Mouse (Mus musculus) forebrain, embryonic 16.5 days (tissue): ENCODE measurements at regions not wholly inside any gene's neighbourhood (a gene's known extent, or its start where the extent isn't known, plus 50 kb on each side); places are given as distances from the start of the nearest gene placed in this dataset.

ENCODE experiments used
- ATAC-seq: fragments of 200-750 bp; cut with Nextera tagmentation; 2 replicates; pipeline ENCODE4 v1.8.0; 2017; ENCODE audit warnings: mild to moderate bottlenecking, moderate library complexity
- H3K27ac ChIP-seq: fragments of 300-500 bp; sonication (generic); 2 replicates; pipeline ENCODE4 v1.5.1; 2014; ENCODE audit warnings: low read length, control low read depth
- H3K27me3 ChIP-seq: fragments of 300-500 bp; sonication (generic); replicated peaks from 2 replicates; pipeline ENCODE4 v1.6.1; 2014; ENCODE audit warnings: low read length; ENCODE audit not compliant: control insufficient read depth, insufficient read depth
- H3K36me3 ChIP-seq: fragments of 300-500 bp; sonication (generic); 2 replicates; pipeline ENCODE4 v1.6.1; 2014; ENCODE audit not compliant: control insufficient read depth, insufficient read depth
- H3K4me1 ChIP-seq: fragments of 300-500 bp; sonication (generic); replicated peaks from 2 replicates; pipeline ENCODE4 v1.6.1; 2014; ENCODE audit warnings: low read length; ENCODE audit not compliant: control insufficient read depth, insufficient read depth
- H3K4me2 ChIP-seq: fragments of 300-500 bp; sonication (generic); 2 replicates; pipeline ENCODE4 v1.6.1; 2014; ENCODE audit warnings: mild to moderate bottlenecking, low read length, control low read depth
- H3K4me3 ChIP-seq: fragments of 300-500 bp; sonication (generic); replicated peaks from 2 replicates; pipeline ENCODE4 v1.5.1; 2014; ENCODE audit warnings: mild to moderate bottlenecking, low read length, control low read depth
- H3K9ac ChIP-seq: fragments of 300-500 bp; sonication (generic); replicated peaks from 2 replicates; pipeline ENCODE4 v1.6.1; 2014; ENCODE audit warnings: low read depth, low read length, control low read depth
- H3K9me3 ChIP-seq: fragments of 300-500 bp; sonication (generic); 2 replicates; pipeline ENCODE4 v1.6.1; 2016; ENCODE audit warnings: low read length; ENCODE audit not compliant: control insufficient read depth
- WGBS: fragments of 180-500 bp; shearing (Covaris S2); extraction: QIAGEN DNeasy Blood & Tissue Kit; methylation state at CpG from one replicate; pipeline ENCODE4 v1.1.7; 2014; 5-methylcytosine and 5-hydroxymethylcytosine counted together

DNA sequence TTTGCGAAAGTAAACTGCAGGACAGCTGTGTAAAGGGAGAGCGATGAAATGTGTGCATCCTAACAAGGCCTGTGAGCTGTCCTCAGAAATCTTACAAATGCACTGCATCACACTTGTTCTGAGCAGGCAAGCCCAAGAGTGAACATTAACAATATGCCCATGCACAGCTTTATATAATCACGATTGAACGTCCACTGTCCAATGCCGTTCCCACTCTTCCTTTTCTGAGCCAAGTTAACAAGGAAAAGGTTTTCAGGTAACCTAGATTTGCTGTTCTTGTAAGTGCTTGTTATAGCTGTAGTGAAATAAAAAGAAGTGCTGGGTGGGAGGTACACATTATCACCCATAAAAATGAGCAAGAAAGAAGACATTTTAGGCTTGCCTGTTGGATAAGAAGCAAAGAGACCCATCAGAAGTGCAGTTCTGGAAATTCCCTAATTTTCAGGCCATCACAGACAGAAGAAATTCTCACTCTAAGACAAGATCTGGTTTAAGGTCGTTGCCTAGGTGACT lies 243.3 kb upstream of the Tenm2 start:
- 90% methylated on average over 6 of the region's 6 CpGs for WGBS
- Histone ChIP-seq H3K36me3 (no peaks in the 10 kb centered on the region), H3K9ac (no peak overlapping the region), H3K4me3 (no peak overlapping the region), H3K27me3 (no peaks in the 10 kb centered on the region), H3K27ac (no peak overlapping the region), H3K4me1 (peaks cover 4% of the 10 kb centered on the region; the same call in 1 of the 2 replicates), H3K4me2 (no peak overlapping the region), H3K9me3 (no peaks in the 10 kb centered on the region)
- ATAC-seq, result no peak

DNA sequence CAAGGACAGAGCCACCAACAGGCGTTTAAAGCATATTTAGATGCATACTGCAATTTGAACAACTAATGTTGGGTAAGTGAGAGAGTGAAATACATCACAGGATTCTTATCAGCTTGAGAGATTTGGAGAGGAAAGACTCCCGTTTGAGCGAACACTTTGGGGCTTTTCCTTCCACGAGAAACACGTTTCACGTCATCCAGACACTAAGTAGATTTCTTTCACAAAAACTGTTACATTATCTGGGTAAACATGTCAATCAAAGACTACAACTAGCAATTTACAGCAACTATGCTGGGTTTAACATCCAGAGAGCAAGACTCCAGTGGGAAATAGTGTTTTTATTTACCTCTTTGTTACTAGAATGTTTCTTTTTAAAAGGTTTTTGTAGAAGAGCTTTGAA lies 238.3 kb upstream of the Tenm2 start:
- Histone ChIP-seq H3K4me1 (peaks cover 3% of the 10 kb centered on the region; the same call in 1 of the 2 replicates), H3K36me3 (no peaks in the 10 kb centered on the region), H3K4me2 (no peak overlapping the region), H3K4me3 (no peak overlapping the region), H3K9ac (no peak overlapping the region), H3K27me3 (no peaks in the 10 kb centered on the region), H3K9me3 (no peaks in the 10 kb centered on the region), H3K27ac (no peak overlapping the region)
- WGBS, result 23% methylated on average over 6 of the region's 6 CpGs
- ATAC-seq, result peak; percentile 54; the same call in 1 of the 2 replicates

DNA sequence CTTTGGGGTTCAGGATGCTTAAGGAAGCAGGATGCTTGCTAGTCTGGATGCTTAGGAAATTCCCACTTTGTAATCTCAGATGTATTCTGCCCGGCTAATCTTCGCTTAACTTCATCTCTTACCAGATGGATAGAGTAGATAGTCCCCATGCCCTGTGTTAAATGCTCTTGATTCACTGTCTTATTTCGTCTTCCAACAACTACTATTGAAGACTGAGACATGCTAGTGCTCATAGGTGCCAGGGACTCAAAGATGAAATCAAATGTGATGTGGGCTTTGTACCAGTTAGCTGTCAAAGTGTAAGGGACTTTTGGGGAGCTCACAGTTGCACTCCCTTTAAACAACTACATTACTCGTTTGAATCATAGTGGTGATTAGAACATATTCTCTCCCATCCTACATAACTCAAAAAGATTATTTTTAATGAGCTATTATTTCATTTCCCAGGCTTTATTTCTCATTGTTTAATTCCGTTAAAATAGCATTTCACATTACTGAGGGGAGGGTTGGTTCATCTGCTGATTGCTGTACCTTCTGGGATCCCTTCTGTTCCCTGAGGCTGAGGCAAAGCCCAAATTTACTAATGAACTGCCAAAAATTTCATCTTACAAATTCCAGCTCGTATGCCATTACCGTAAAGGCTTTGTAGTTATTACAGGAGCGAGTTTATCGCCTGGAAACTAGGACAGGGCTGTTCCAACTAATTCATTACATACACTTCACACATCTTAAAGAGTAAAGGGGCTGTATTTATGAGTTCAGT lies 228.1 kb upstream of the Tenm2 start:
- no peaks in the 10 kb centered on the region for H3K9me3 ChIP-seq
- H3K4me2 ChIP-seq, result no peak overlapping the region
- H3K27me3 ChIP-seq, result no peaks in the 10 kb centered on the region
- peak overlapping the region; percentile 84 for H3K27ac ChIP-seq
- peak; percentile 85 for ATAC-seq
- no peak overlapping the region for H3K4me3 ChIP-seq
- 51% methylated on average over 9 of the region's 9 CpGs for WGBS
- H3K36me3 ChIP-seq, result no peaks in the 10 kb centered on the region
- H3K4me1 ChIP-seq, result peaks cover 4% of the 10 kb centered on the region; the same call in 1 of the 2 replicates
- H3K9ac ChIP-seq, result no peak overlapping the region

DNA sequence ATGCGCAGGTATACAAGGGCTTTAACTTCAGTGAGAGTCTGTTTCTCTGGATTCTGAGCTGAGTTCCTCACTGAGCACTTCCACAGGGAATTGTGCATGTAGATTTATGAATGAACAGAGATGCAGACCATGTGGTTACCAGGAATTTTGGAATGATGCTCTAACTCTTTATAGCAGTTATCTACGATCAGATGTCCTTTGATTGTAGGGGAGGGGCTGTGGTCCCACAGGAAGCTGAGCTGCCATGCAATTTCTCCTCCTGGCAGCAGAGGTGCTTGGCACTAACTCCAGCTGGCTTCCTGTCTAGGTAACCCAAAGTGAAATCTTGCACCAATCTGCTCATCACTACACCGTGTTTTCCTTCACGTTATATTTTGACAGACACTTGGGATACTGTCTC lies 226.6 kb upstream of the Tenm2 start:
- no peaks in the 10 kb centered on the region for H3K9me3 ChIP-seq
- H3K4me1 ChIP-seq, result peaks cover 4% of the 10 kb centered on the region; the same call in 1 of the 2 replicates
- WGBS, result 59% methylated on average over 4 of the region's 4 CpGs
- H3K4me3 ChIP-seq, result no peak overlapping the region
- no peaks in the 10 kb centered on the region for H3K36me3 ChIP-seq
- no peaks in the 10 kb centered on the region for H3K27me3 ChIP-seq
- H3K27ac ChIP-seq, result peak overlapping the region; percentile 67
- no peak overlapping the region for H3K4me2 ChIP-seq
- ATAC-seq, result peak; percentile 74
- H3K9ac ChIP-seq, result no peak overlapping the region

DNA sequence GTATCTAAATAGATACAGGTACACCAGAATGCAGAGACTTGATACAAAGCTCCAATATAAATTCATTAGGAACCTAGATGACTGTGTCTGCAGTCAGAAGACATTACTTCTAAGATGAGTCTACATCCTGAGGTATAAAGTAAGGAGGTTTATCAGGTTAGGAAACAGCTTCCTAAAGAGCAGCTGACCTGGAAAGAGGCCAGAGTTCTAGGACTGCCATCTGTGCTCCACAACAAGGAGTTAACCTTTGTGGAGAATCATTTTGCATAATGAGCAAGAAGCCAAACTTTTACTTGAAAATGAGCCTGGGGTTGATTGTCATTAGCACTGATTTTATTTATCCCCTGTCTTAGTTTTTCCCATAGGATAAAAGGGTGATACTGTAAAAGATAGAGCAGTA lies 211.6 kb upstream of the Tenm2 start:
- H3K4me2 ChIP-seq, result no peak overlapping the region
- no peak overlapping the region for H3K9ac ChIP-seq
- no peaks in the 10 kb centered on the region for H3K36me3 ChIP-seq
- no peak overlapping the region for H3K27ac ChIP-seq
- H3K4me1 ChIP-seq, result no peaks in the 10 kb centered on the region; the same call in 1 of the 2 replicates
- no peaks in the 10 kb centered on the region for H3K27me3 ChIP-seq
- H3K9me3 ChIP-seq, result no peaks in the 10 kb centered on the region
- H3K4me3 ChIP-seq, result no peak overlapping the region
- no peak for ATAC-seq

DNA sequence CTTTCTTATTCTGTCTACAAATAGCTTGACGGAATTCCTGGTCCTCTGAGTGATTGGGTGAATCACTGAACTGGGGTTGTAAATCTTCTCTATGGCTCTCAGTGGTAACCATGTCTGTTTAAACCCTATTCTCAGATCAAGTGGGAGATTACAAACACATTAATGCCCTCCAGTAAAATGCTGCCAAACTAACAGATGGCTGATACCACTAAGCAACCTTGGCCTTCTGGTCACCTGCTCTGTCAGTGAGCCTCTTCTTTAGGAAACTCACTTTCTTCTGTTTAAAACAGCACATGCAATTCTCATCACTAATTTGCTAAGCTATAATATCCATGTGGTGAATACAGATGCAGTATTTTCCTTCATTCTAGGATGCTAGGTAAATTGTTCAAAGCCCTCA lies 210.9 kb upstream of the Tenm2 start:
- H3K4me3 ChIP-seq, result no peak overlapping the region
- H3K4me1 ChIP-seq, result no peaks in the 10 kb centered on the region; the same call in 1 of the 2 replicates
- no peak overlapping the region for H3K27ac ChIP-seq
- H3K9me3 ChIP-seq, result no peaks in the 10 kb centered on the region
- no peak overlapping the region for H3K4me2 ChIP-seq
- no peaks in the 10 kb centered on the region for H3K36me3 ChIP-seq
- no peak overlapping the region for H3K9ac ChIP-seq
- ATAC-seq, result no peak
- 90% methylated on average over 1 of the region's 1 CpGs for WGBS
- H3K27me3 ChIP-seq, result no peaks in the 10 kb centered on the region

DNA sequence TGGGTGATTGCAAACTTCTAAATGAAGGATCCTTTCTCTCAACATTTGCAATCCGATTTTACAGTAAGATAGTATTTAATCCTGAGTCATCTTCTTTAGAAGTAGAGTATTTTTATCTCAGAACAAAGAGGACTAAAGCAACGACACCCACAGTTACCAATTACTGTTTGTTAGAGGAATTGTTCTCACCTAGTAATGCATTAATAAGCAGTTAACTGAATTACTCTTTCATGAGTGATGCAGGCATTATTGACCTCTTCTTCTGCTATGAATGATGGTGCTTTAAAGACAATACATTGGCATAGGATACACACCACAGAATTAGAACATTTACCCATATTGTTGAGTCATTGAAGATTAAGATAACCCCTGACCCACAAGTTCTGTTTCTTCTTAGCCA lies 207.0 kb upstream of the Tenm2 start:
- H3K4me3 ChIP-seq, result no peak overlapping the region
- H3K27ac ChIP-seq, result no peak overlapping the region
- 51% methylated on average over 2 of the region's 2 CpGs for WGBS
- H3K9ac ChIP-seq, result no peak overlapping the region
- H3K4me2 ChIP-seq, result no peak overlapping the region
- no peaks in the 10 kb centered on the region for H3K27me3 ChIP-seq
- H3K4me1 ChIP-seq, result no peaks in the 10 kb centered on the region
- ATAC-seq, result no peak
- H3K9me3 ChIP-seq, result no peaks in the 10 kb centered on the region
- no peaks in the 10 kb centered on the region for H3K36me3 ChIP-seq

DNA sequence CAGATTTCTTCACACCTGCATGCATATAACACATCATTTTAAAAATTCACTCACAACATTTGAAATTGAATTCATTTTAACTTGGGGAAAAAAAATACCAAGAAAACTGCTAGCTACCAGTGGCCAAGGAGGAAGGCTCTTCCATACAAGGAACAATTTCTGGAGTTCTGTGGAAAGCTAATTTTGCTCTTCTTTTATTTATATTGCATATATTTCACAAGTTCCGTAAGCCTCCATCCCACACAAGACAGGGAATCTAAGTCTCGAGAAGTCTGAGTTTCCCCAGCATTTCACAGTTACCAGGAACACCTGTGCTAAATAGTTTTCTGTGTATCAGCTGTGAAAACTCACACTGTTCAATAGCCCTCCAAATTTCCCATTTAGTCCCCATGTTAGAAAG lies 198.8 kb upstream of the Tenm2 start:
- 0 out of 2 replicates have a peak, but pooled peaks cover 4% of the 10 kb centered on the region for H3K4me1 ChIP-seq
- H3K27me3 ChIP-seq, result no peaks in the 10 kb centered on the region
- no peak overlapping the region for H3K4me2 ChIP-seq
- no peak for ATAC-seq
- 39% methylated on average over 2 of the region's 2 CpGs for WGBS
- no peak overlapping the region for H3K27ac ChIP-seq
- H3K36me3 ChIP-seq, result no peaks in the 10 kb centered on the region
- H3K9ac ChIP-seq, result no peak overlapping the region
- no peaks in the 10 kb centered on the region for H3K9me3 ChIP-seq
- H3K4me3 ChIP-seq, result no peak overlapping the region

DNA sequence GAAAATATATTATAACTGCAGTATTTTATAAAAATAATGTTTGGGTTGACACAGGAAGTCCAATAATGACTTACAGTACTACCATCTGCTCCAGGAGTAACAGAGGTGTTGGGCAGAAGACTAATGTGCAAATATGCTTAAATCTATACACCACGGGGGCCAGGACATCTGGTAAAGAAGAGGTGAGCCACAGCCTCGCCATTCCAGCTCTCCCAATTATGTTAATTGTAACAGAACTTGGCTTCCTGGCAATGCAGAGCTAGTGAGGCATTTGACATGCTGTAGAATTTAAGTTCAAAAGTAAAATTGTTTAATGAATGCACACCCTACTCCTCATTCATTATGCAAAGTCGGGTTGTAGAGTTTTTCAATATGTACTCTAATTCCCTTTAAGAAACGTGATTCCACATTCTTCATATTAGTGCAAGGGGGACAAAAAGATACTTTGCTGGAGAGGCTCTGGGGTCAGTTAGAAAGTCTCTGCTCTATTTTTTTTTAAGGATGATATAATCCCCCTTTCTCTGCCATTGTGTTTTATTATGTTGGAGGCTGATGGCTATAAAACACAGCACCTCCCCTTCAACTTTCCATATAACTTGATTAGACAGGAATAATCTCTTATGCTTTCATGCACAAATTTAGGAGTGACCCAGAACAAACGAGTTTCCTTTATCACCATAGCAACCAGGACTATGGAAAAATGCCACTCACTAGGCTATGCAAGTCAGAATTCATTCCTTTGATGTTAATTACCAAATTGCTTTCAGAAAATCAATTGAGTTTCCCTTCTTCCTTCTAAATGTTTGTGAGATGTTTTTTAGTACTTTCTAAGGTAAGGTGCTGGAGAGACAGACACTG lies 188.8 kb upstream of the Tenm2 start:
- Histone ChIP-seq H3K9me3 (no peaks in the 10 kb centered on the region), H3K36me3 (no peaks in the 10 kb centered on the region), H3K9ac (no peak overlapping the region), H3K27me3 (no peaks in the 10 kb centered on the region), H3K4me3 (no peak overlapping the region), H3K4me1 (peaks cover 6% of the 10 kb centered on the region), H3K4me2 (no peak overlapping the region), H3K27ac (no peak overlapping the region)
- 1% methylated on average over 5 of the region's 5 CpGs for WGBS
- peak; percentile 49; the same call in 1 of the 2 replicates for ATAC-seq
